Mouse (Mus musculus): Measurements from ENCODE around the gene Hmgcs2. TPM values are rescaled to one million over a fixed set of nuclear protein-coding genes. Genes with fewer than 3 reads are reported as not detected.

Gene Hmgcs2
- total RNA-seq, 1 experiment from 2014 or later = 0.30 TPM

- no peak for ATAC-seq (replicated peaks in 1 of 2; ENCODE audit: insufficient read depth in 1 of 2, low FRiP score in 2 of 2, low TSS enrichment in 1 of 2, low read depth in 1 of 2, poor library complexity in 2 of 2, severe bottlenecking in 2 of 2)
Observed at GRCm38 (mm10) chr3:98262133-98262532, 18.1 kb upstream of the Hmgcs2 start.

DNA sequence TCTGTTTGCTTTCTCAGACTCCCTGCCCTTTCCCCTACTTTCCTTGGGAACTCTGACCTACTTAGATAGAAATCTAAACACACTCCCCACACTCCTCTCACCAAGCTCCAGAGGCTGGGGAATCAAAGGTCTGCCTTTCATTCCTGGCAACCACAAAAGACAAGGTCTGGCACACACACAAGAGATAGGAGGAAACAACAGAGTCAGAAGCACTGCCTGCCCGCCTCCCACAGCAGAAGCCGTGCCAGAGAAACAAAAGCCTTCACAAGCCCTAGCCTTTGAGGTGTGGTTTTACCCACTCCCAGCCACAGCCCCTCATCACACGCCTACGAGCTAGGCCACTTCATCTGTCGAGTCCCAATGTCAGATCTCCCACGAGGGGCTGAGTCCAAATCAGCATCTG, 13.0 kb upstream of the Hmgcs2 start:
- peak; percentile 42 to 60; a peak in 2 of 4 replicates for ATAC-seq (replicated peaks in 1 of 2; ENCODE audit: insufficient read depth in 1 of 2, low FRiP score in 2 of 2, low TSS enrichment in 1 of 2, low read depth in 1 of 2, poor library complexity in 2 of 2, severe bottlenecking in 2 of 2)

DNA sequence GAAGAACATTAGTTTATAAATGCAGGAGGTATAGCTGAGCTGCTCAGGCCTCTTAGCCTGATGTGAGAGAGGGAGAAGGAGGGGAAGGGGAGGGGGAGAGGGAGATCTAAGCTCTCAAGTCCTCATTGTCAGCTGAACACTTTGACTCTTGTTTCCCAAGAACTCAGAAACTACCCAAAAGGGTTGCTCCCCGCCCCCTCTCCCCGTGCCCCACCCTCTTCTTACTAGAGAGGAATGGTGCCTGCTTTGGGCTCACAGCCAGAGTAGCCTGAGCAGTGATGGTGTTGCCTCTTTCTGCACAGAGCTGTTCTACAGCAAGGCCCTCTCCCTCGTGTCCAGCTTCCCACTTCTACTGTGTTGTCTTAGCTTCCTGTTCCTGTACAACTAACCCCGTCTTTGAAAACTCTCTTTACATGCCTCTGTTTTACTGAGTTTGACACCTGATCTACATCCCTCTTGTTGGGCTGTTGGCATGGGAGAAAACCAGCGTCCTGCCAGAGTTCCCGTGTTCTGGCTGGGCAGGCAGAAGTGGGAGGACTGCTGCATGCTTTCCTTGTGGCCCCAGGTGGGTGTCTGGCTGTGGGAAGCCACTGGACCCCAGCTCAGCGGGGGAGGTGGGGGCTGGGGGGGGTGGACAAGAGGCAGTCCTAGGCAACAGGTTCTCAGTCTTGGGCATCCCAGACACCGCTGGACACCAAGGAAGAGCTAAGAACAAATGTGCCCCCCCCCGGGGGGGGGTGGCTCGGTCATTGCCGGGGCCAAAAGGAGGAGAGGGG, 6.4 kb upstream of the Hmgcs2 start:
- no peak for ATAC-seq (replicated peaks in 1 of 2; ENCODE audit: insufficient read depth in 1 of 2, low FRiP score in 2 of 2, low TSS enrichment in 1 of 2, low read depth in 1 of 2, poor library complexity in 2 of 2, severe bottlenecking in 2 of 2)

DNA sequence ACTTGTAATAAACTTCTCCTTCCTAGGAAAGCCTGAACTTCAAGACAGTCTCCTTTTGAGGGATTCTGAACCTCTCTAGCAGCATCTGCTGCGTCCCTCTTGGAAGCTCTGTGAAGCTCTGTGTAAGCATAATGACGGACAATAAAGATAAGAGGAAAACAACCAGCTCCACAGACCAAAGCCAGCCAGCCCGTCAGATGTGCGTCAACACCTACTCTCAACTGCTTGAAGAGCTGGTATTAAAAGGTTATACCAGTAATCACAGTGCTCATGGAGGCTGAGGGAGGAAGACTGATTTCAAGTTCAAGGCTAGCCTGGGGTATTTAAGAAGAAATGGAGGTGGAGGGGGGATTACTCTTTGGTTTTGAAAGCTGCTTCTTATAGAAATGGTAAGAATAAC, 553 bp upstream of the Hmgcs2 start:
- ATAC-seq (replicated peaks in 1 of 2; ENCODE audit: insufficient read depth in 1 of 2, low FRiP score in 2 of 2, low TSS enrichment in 1 of 2, low read depth in 1 of 2, poor library complexity in 2 of 2, severe bottlenecking in 2 of 2) = no peak

DNA sequence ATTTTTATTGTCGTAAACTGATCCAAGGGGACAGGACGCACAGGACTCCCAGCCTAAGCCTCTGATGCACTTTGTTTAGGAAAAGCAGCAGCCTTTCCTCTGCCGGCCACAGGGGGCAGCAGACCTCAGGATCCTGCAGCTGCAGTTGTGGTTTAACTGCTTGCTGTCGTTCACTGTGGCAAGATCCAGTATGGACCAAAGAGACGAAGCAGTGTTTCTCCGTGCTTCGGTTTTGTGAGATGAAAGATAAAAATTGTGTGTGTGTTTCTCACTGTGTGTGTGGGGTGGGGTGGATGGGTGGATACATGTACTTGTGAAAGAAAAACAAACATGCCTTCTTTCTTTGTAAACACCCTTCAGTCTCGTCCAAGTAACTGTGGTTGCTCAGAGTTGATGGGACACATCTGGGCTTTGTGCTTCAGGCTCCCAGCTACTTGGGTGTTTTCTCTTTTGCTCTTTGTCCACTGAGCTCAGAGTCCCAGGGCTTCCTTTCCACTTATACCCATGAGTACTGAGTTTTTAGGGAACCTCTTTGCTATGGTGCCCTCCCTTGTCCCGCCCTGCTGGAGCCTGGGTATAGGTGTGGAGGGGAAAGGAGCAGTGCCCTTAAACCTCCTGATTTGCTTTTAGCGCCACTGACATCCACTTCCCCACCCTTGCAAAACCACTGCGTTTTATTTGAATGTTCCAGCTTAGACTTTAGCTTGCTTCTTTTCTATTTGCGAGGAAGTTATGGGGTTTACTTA, 871 bp downstream of the Hmgcs2 start:
- peak; percentile 96 to 97 for ATAC-seq (replicated peaks in 1 of 2; ENCODE audit: insufficient read depth in 1 of 2, low FRiP score in 2 of 2, low TSS enrichment in 1 of 2, low read depth in 1 of 2, poor library complexity in 2 of 2, severe bottlenecking in 2 of 2)

- ATAC-seq (replicated peaks in 1 of 2; ENCODE audit: insufficient read depth in 1 of 2, low FRiP score in 2 of 2, low TSS enrichment in 1 of 2, low read depth in 1 of 2, poor library complexity in 2 of 2, severe bottlenecking in 2 of 2) = no peak
Observed at GRCm38 (mm10) chr3:98282422-98282821, 2.2 kb downstream of the Hmgcs2 start.

DNA sequence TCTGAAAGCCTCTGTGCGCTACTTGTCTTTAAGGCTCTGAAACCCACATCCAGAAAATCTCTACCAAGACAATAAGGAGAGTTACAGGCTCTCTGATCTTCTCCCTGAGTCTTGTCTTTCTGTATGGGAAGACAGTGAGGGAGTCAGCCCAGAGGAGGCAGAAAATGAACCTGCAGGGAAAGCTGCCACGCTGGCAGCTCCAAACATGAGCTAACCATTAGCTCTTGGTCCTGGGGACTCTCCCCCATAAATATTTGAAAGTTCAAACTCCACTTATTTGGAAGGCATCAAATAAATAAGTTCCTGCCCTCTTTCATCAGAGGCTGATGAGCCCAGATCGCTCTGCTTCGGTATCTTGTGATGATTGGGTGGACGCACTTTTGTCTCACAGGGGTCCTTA, 3.0 kb downstream of the Hmgcs2 start:
- ATAC-seq (replicated peaks in 1 of 2; ENCODE audit: insufficient read depth in 1 of 2, low FRiP score in 2 of 2, low TSS enrichment in 1 of 2, low read depth in 1 of 2, poor library complexity in 2 of 2, severe bottlenecking in 2 of 2) = no peak

- ATAC-seq (replicated peaks in 1 of 2; ENCODE audit: insufficient read depth in 1 of 2, low FRiP score in 2 of 2, low TSS enrichment in 1 of 2, low read depth in 1 of 2, poor library complexity in 2 of 2, severe bottlenecking in 2 of 2) = no peak
Observed at GRCm38 (mm10) chr3:98291044-98291443, 10.8 kb downstream of the Hmgcs2 start.

- ATAC-seq (replicated peaks in 1 of 2; ENCODE audit: insufficient read depth in 1 of 2, low FRiP score in 2 of 2, low TSS enrichment in 1 of 2, low read depth in 1 of 2, poor library complexity in 2 of 2, severe bottlenecking in 2 of 2) = no peak
Observed at GRCm38 (mm10) chr3:98295965-98296364, 15.7 kb downstream of the Hmgcs2 start.

DNA sequence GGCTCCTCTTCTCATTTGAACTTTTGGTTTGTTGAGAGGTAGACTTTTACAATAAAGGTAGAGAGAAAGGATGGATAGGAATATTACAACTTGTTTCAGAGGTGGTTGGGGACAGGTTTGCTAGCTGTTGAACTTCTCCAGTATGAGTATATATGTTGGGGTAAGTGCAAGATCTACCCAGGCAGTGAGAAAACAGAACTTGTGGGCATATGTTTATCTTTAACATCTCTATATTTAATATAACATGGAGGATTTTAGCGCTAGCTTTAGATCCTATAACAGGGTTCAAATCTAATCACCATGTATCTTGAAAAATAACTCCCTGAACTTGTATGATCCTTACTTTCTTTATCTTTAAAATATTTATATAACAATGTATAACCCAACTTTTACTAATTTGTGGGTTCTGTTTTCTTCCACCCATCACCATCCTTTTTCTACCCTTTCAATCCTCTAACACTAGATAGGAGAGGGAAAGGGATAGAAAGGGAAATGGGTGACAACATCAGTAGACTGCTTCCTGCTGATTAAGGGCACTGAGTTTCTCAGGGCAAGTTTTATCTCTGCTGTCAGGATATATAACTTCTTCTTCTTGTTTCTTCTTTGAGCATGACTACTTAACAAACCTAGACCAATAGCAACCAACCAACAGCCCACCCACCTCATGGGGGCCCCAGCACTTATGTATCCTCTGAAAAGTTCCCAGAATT, 19.3 kb downstream of the Hmgcs2 start:
- ATAC-seq (replicated peaks in 1 of 2; ENCODE audit: insufficient read depth in 1 of 2, low FRiP score in 2 of 2, low TSS enrichment in 1 of 2, low read depth in 1 of 2, poor library complexity in 2 of 2, severe bottlenecking in 2 of 2) = peak in 1 of 2 experiments; percentile 42; a peak in 1 of 4 replicates

GRCm38 (mm10) chr3:98300266-98300665, 20.0 kb downstream of the Hmgcs2 start:
- ATAC-seq (replicated peaks in 1 of 2; ENCODE audit: insufficient read depth in 1 of 2, low FRiP score in 2 of 2, low TSS enrichment in 1 of 2, low read depth in 1 of 2, poor library complexity in 2 of 2, severe bottlenecking in 2 of 2) = no peak

GRCm38 (mm10) chr3:98301761-98302160, 21.5 kb downstream of the Hmgcs2 start:
- no peak for ATAC-seq (replicated peaks in 1 of 2; ENCODE audit: insufficient read depth in 1 of 2, low FRiP score in 2 of 2, low TSS enrichment in 1 of 2, low read depth in 1 of 2, poor library complexity in 2 of 2, severe bottlenecking in 2 of 2)

GRCm38 (mm10) chr3:98308606-98309005, 28.4 kb downstream of the Hmgcs2 start:
- no peak for ATAC-seq (replicated peaks in 1 of 2; ENCODE audit: insufficient read depth in 1 of 2, low FRiP score in 2 of 2, low TSS enrichment in 1 of 2, low read depth in 1 of 2, poor library complexity in 2 of 2, severe bottlenecking in 2 of 2)

GRCm38 (mm10) chr3:98310456-98310855, 30.2 kb downstream of the Hmgcs2 start:
- ATAC-seq (replicated peaks in 1 of 2; ENCODE audit: insufficient read depth in 1 of 2, low FRiP score in 2 of 2, low TSS enrichment in 1 of 2, low read depth in 1 of 2, poor library complexity in 2 of 2, severe bottlenecking in 2 of 2) = no peak

GRCm38 (mm10) chr3:98312867-98313266, 32.6 kb downstream of the Hmgcs2 start:
- peak; percentile 65 to 68; a peak in 2 of 4 replicates for ATAC-seq (replicated peaks in 1 of 2; ENCODE audit: insufficient read depth in 1 of 2, low FRiP score in 2 of 2, low TSS enrichment in 1 of 2, low read depth in 1 of 2, poor library complexity in 2 of 2, severe bottlenecking in 2 of 2)

- ATAC-seq (replicated peaks in 1 of 2; ENCODE audit: insufficient read depth in 1 of 2, low FRiP score in 2 of 2, low TSS enrichment in 1 of 2, low read depth in 1 of 2, poor library complexity in 2 of 2, severe bottlenecking in 2 of 2) = no peak
Observed at GRCm38 (mm10) chr3:98313294-98314155, 33.3 kb downstream of the Hmgcs2 start.

DNA sequence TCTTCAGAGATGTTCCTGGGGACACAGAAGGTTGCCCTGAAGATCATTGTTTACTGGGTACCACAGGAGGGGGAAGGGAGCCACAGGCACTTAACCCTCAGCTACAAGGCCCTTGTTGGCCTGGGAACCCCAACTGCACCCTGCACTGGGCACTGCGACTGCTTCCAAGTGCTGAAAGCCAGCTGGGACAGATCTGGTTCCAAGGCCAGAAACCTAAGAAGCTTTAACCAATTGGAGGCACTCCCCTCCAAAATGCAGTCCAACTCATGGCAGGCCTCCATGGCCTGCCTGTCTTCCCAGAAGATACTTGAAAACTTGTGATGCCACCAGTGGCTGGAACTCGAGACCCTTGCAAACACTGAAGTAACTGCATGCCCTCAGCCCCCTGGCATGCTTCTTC, 34.9 kb downstream of the Hmgcs2 start:
- ATAC-seq (replicated peaks in 1 of 2; ENCODE audit: insufficient read depth in 1 of 2, low FRiP score in 2 of 2, low TSS enrichment in 1 of 2, low read depth in 1 of 2, poor library complexity in 2 of 2, severe bottlenecking in 2 of 2) = no peak
